Comparison of ENCODE assay signal across 29 mouse cellular contexts in genomic region chr10:122576171-122577063, GRCm38 (mm10).
A peak's percentile ranks its signal among the peaks of the same experiment; 100 is the strongest.
DNase-seq lines count a peak whose midpoint lies in the region; ATAC-seq lines count a peak whose summit lies in the region.
"Had no signal": no experiment of that assay in that cellular context is flagged by ENCODE, and none has a peak within 500 bp of the region (broad histone marks: within the 10 kb centered on the region; RNA-seq: fewer than 3 reads in every experiment).

No protein-coding gene starts in this region.

- no peaks in the 10 kb centered on the region for H3K4me1 ChIP-seq in intestine, embryonic 15.5 days (replicated peaks)
- 0 out of 2 replicates have a peak, but pooled peaks cover under 1% of the 10 kb centered on the region for H3K4me1 ChIP-seq in intestine, embryonic 16.5 days (ENCODE audit: control insufficient read depth, insufficient read depth, low read length)
- H3K4me1 ChIP-seq: embryonic facial prominence, embryonic 15.5 days; forebrain, embryonic 12.5 days had no signal

- 87% methylated on average over 8 of the region's 8 CpGs for WGBS in intestine, embryonic 15.5 days
- WGBS in intestine, embryonic 16.5 days = 90% methylated on average over 8 of the region's 8 CpGs

- no peak overlapping the region for H3K4me2 ChIP-seq in intestine, embryonic 15.5 days (replicated peaks)
- no peak overlapping the region for H3K4me2 ChIP-seq in intestine, embryonic 16.5 days (ENCODE audit: low read depth, low read length)
- H3K4me2 ChIP-seq: embryonic facial prominence, embryonic 12.5 days; embryonic facial prominence, embryonic 15.5 days; forebrain, embryonic 12.5 days; forebrain, embryonic 15.5 days; heart, embryonic 15.5 days; hindbrain, embryonic 14.5 days had no signal

- intact Hi-C loops in heart, postnatal 14 days (cut with DNase I) = no loop called here

- DNase-seq in heart, adult 11 months = peak; percentile 46
- no peak for DNase-seq in heart, postnatal 14 days
- peak; percentile 73 for DNase-seq in A20 (ENCODE audit: low read depth, low spot score)
- peak; percentile 17 for DNase-seq in brain, adult 2 months (ENCODE audit: low read depth, low spot score)
- no peak for DNase-seq in thymus, postnatal 25 days
- DNase-seq: adrenal gland, adult 2 months; adrenal gland, postnatal 25 days; B cell, adult 2 months; cerebellum, adult 11 months; cerebellum, adult 2 months; cerebellum, adult 9-11 months; cerebellum, postnatal 25 days; gastrocnemius, postnatal 10 days; gastrocnemius, postnatal 36 days; heart, postnatal 10 days; heart, postnatal 4 days had no signal

- no peaks in the 10 kb centered on the region for H3K27me3 ChIP-seq in intestine, embryonic 15.5 days (replicated peaks)
- no peaks in the 10 kb centered on the region for H3K27me3 ChIP-seq in intestine, embryonic 16.5 days (replicated peaks; ENCODE audit: control insufficient read depth, insufficient read depth, low read length)
- H3K27me3 ChIP-seq: embryonic facial prominence, embryonic 12.5 days; embryonic facial prominence, embryonic 15.5 days; forebrain, embryonic 12.5 days; forebrain, embryonic 15.5 days; heart, embryonic 12.5 days; heart, embryonic 15.5 days had no signal

- H3K4me3 ChIP-seq in intestine, embryonic 15.5 days (replicated peaks) = no peak overlapping the region
- H3K4me3 ChIP-seq in intestine, embryonic 16.5 days (ENCODE audit: low read length) = no peak overlapping the region
- H3K4me3 ChIP-seq: embryonic facial prominence, embryonic 12.5 days; embryonic facial prominence, embryonic 15.5 days; erythroblast, embryonic 14.5 days; forebrain, embryonic 12.5 days; forebrain, embryonic 15.5 days; heart, embryonic 12.5 days; heart, embryonic 15.5 days had no signal

- H3K27ac ChIP-seq in intestine, embryonic 15.5 days = no peak overlapping the region
- no peak overlapping the region for H3K27ac ChIP-seq in intestine, embryonic 16.5 days (ENCODE audit: low read length)
- H3K27ac ChIP-seq: embryonic facial prominence, embryonic 12.5 days; embryonic facial prominence, embryonic 15.5 days; forebrain, embryonic 12.5 days; forebrain, embryonic 15.5 days; heart, embryonic 15.5 days; hindbrain, embryonic 14.5 days; hindbrain, postnatal 0 days had no signal

- ATAC-seq in megakaryocyte, adult 5-6 weeks (ENCODE audit: poor library complexity, severe bottlenecking) = peak; percentile 70
- no peak for ATAC-seq in intestine, embryonic 15.5 days
- ATAC-seq in intestine, embryonic 16.5 days = no peak
- ATAC-seq: forebrain, embryonic 15.5 days; hindbrain, postnatal 0 days; inflammation-experienced regulatory T-cells, adult 6 months had no signal

- no peak overlapping the region for H3K9ac ChIP-seq in intestine, embryonic 15.5 days
- no peak overlapping the region for H3K9ac ChIP-seq in intestine, embryonic 16.5 days (ENCODE audit: low read depth, low read length)
- H3K9ac ChIP-seq: embryonic facial prominence, embryonic 12.5 days; embryonic facial prominence, embryonic 15.5 days; forebrain, embryonic 12.5 days; forebrain, embryonic 15.5 days; heart, embryonic 12.5 days; heart, embryonic 15.5 days; hindbrain, embryonic 14.5 days had no signal

- no peaks in the 10 kb centered on the region for H3K36me3 ChIP-seq in intestine, embryonic 15.5 days
- no peaks in the 10 kb centered on the region for H3K36me3 ChIP-seq in intestine, embryonic 16.5 days (ENCODE audit: control insufficient read depth, insufficient read depth, low read length)
- H3K36me3 ChIP-seq: embryonic facial prominence, embryonic 12.5 days; embryonic facial prominence, embryonic 15.5 days; forebrain, embryonic 12.5 days; forebrain, embryonic 15.5 days; heart, embryonic 12.5 days; heart, embryonic 15.5 days had no signal

- H3K9me3 ChIP-seq in intestine, embryonic 15.5 days = no peaks in the 10 kb centered on the region
- H3K9me3 ChIP-seq in intestine, embryonic 16.5 days (ENCODE audit: control insufficient read depth, low read length) = no peaks in the 10 kb centered on the region
- H3K9me3 ChIP-seq: embryonic facial prominence, embryonic 12.5 days; embryonic facial prominence, embryonic 15.5 days; forebrain, embryonic 12.5 days; forebrain, embryonic 15.5 days; heart, embryonic 12.5 days; heart, embryonic 15.5 days had no signal

Comparison
In these comparisons a context has a peak if more than half of its experiments do, and no peak if none do; other contexts are left out.
1. DNase-seq: peak in heart, adult 11 months (single experiment), A20 (single experiment) and brain, adult 2 months (single experiment); none in heart, postnatal 14 days (0 of 2) and thymus, postnatal 25 days (single experiment).